Mouse (Mus musculus): ENCODE measurements around the gene Setd1a. TPM values are rescaled to one million over a fixed set of nuclear protein-coding genes. Genes with fewer than 3 reads are reported as not detected.

The Setd1a gene
- polyA plus RNA-seq, 1 experiment: 29.9 TPM

DNA sequence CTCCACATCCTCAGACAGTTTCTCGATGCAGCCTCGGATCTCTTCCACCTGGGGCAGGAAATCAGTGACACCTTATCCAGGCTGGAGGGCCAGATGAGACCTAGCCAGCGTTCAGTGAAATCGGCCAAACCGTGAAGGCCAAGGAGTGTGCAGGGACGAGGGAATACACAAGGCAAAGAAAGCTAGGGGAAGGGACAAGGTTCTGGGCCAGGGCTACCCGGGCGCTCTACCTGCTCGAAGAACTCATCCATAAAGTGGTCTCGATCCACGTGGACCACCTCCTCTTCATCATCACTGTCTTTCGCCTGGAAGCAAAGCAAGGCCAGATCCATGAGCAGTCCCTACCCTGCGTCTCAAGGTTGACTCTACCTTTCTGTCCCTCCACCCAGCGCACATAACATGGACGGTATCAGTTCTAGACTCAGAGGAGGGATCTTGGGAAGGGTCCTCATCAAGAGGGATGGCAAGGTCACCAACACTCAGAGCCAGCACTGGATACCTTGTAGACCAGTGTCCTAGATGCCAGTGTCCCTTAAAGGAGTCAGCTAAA lies 38.7 kb downstream of the Setd1a start:
- Histone ChIP-seq H3K4me3 (ENCODE audit: control insufficient read depth, insufficient read depth, low read length) (no peak overlapping the region), H3K27ac (ENCODE audit: control insufficient read depth, insufficient read depth, low read length) (no peak overlapping the region), H3K4me1 (replicated peaks; ENCODE audit: control insufficient read depth, insufficient read depth, low read length) (peaks cover 8% of the 10 kb centered on the region), H3K36me3 (ENCODE audit: control insufficient read depth, insufficient read depth, low read length) (no peaks in the 10 kb centered on the region), H3K27me3 (ENCODE audit: control insufficient read depth, insufficient read depth, low read length) (no peaks in the 10 kb centered on the region)
- DNase-seq: no peak
- TF ChIP-seq CTCF (IDR thresholded peaks at IDR 0.05; ENCODE audit: borderline replicate concordance, control insufficient read depth, extremely low read depth, insufficient read depth, low read length, poor library complexity): no peak
- TF ChIP-seq POLR2A (IDR thresholded peaks at IDR 0.05; ENCODE audit: control insufficient read depth, extremely low read depth, insufficient read depth, low read length, poor library complexity): no peak
- WGBS: 93% methylated on average over 15 of the region's 15 CpGs

DNA sequence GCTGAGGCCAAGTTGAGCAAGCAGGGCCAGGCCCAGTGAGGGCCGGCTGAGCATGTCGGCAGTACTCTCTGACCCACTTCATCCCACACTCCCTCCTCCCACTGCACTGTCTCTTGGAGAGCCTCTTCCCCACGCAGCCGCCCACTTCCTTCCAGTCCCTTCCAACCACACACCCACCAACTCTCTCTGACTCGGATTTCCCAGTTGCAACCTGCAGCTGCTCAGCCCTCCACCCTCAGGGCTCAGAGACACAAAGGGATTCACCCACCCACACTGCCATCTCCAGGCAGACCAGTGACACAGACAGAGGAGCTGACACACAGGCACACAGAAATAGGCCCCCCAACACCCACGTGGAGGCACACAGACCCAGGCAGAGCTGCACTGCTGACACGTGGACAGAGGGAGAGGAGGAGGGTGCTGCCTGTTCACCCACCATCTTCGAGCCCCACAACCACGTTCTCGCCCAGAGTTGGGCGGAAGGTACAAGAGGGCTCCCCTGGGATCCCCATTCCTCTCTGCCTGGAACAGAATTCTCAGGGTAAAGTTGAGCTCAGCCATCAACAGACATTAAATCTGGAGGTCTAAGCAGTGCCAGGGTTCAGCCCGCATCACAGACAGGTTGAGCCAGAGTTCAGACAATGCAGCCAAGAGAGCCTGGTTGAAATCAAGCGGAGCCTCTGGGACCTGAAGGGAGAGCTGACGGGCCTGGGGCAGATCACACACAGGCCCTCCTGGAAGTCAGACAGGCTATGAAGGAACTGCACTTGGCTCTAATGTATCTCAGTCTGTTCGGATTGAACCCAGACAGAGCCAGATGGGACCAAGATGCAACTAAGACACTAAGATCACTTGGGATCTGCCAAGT lies 39.7 kb downstream of the Setd1a start:
- Histone ChIP-seq H3K27me3 (ENCODE audit: control insufficient read depth, insufficient read depth, low read length) (no peaks in the 10 kb centered on the region), H3K27ac (ENCODE audit: control insufficient read depth, insufficient read depth, low read length) (no peak overlapping the region), H3K4me1 (replicated peaks; ENCODE audit: control insufficient read depth, insufficient read depth, low read length) (peaks cover 10% of the 10 kb centered on the region), H3K4me3 (ENCODE audit: control insufficient read depth, insufficient read depth, low read length) (no peak overlapping the region), H3K36me3 (ENCODE audit: control insufficient read depth, insufficient read depth, low read length) (no peaks in the 10 kb centered on the region)
- DNase-seq: peak; percentile 54
- 38% methylated on average over 15 of the region's 15 CpGs for WGBS
- TF ChIP-seq CTCF (IDR thresholded peaks at IDR 0.05; ENCODE audit: borderline replicate concordance, control insufficient read depth, extremely low read depth, insufficient read depth, low read length, poor library complexity): peak; percentile 21; the same call in 1 of the 2 replicates
- no peak for TF ChIP-seq POLR2A (IDR thresholded peaks at IDR 0.05; ENCODE audit: control insufficient read depth, extremely low read depth, insufficient read depth, low read length, poor library complexity)

DNA sequence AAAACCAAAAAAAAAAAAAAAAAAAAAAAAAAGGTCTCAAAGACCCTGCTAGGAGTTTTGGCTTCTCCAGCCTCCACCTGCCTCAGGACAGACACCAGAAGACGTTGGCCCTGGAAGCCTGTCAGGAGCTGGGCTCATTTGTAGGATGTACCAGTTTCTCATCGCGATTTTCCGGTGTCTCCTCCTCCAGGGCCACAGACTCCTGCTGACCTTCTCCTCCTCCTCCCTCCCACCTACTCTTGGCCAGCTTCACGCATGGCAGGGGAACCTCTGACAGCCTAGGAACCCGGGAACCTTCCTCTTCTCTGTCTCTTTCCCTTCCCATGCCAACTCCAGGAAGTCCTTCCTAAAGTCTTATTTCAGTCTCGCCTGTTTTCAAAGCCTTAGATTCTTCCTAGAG lies 40.6 kb downstream of the Setd1a start:
- no peak overlapping the region for H3K4me3 ChIP-seq (ENCODE audit: control insufficient read depth, insufficient read depth, low read length)
- H3K27me3 ChIP-seq (ENCODE audit: control insufficient read depth, insufficient read depth, low read length): no peaks in the 10 kb centered on the region
- WGBS: 95% methylated on average over 7 of the region's 7 CpGs
- TF ChIP-seq POLR2A (IDR thresholded peaks at IDR 0.05; ENCODE audit: control insufficient read depth, extremely low read depth, insufficient read depth, low read length, poor library complexity): no peak
- no peak for TF ChIP-seq CTCF (IDR thresholded peaks at IDR 0.05; ENCODE audit: borderline replicate concordance, control insufficient read depth, extremely low read depth, insufficient read depth, low read length, poor library complexity)
- H3K27ac ChIP-seq (ENCODE audit: control insufficient read depth, insufficient read depth, low read length): no peak overlapping the region
- DNase-seq: no peak
- H3K4me1 ChIP-seq (replicated peaks; ENCODE audit: control insufficient read depth, insufficient read depth, low read length): peaks cover 10% of the 10 kb centered on the region
- H3K36me3 ChIP-seq (ENCODE audit: control insufficient read depth, insufficient read depth, low read length): no peaks in the 10 kb centered on the region

- Histone ChIP-seq H3K4me3 (ENCODE audit: control insufficient read depth, insufficient read depth, low read length) (no peak overlapping the region), H3K36me3 (ENCODE audit: control insufficient read depth, insufficient read depth, low read length) (no peaks in the 10 kb centered on the region), H3K4me1 (replicated peaks; ENCODE audit: control insufficient read depth, insufficient read depth, low read length) (peaks cover 10% of the 10 kb centered on the region), H3K27ac (ENCODE audit: control insufficient read depth, insufficient read depth, low read length) (no peak overlapping the region), H3K27me3 (ENCODE audit: control insufficient read depth, insufficient read depth, low read length) (no peaks in the 10 kb centered on the region)
- no peak for DNase-seq
- TF ChIP-seq CTCF (IDR thresholded peaks at IDR 0.05; ENCODE audit: borderline replicate concordance, control insufficient read depth, extremely low read depth, insufficient read depth, low read length, poor library complexity): no peak
- TF ChIP-seq POLR2A (IDR thresholded peaks at IDR 0.05; ENCODE audit: control insufficient read depth, extremely low read depth, insufficient read depth, low read length, poor library complexity): no peak
- WGBS: 94% methylated on average over 5 of the region's 5 CpGs
Measured at GRCm38 (mm10) chr7:127817776-127818175, 41.3 kb downstream of the Setd1a start.

GRCm38 (mm10) chr7:127820836-127821509 lies 44.5 kb downstream of the Setd1a start:
- no peaks in the 10 kb centered on the region for H3K36me3 ChIP-seq (ENCODE audit: control insufficient read depth, insufficient read depth, low read length)
- 47% methylated on average over 13 of the region's 13 CpGs for WGBS
- TF ChIP-seq POLR2A (IDR thresholded peaks at IDR 0.05; ENCODE audit: control insufficient read depth, extremely low read depth, insufficient read depth, low read length, poor library complexity) (no peak), CTCF (IDR thresholded peaks at IDR 0.05; ENCODE audit: borderline replicate concordance, control insufficient read depth, extremely low read depth, insufficient read depth, low read length, poor library complexity) (no peak)
- H3K4me1 ChIP-seq (replicated peaks; ENCODE audit: control insufficient read depth, insufficient read depth, low read length): peaks cover 6% of the 10 kb centered on the region
- no peak for DNase-seq
- no peak overlapping the region for H3K27ac ChIP-seq (ENCODE audit: control insufficient read depth, insufficient read depth, low read length)
- no peaks in the 10 kb centered on the region for H3K27me3 ChIP-seq (ENCODE audit: control insufficient read depth, insufficient read depth, low read length)
- H3K4me3 ChIP-seq (ENCODE audit: control insufficient read depth, insufficient read depth, low read length): no peak overlapping the region

GRCm38 (mm10) chr7:127822494-127822893 lies 46.0 kb downstream of the Setd1a start:
- H3K27me3 ChIP-seq (ENCODE audit: control insufficient read depth, insufficient read depth, low read length): no peaks in the 10 kb centered on the region
- no peak overlapping the region for H3K27ac ChIP-seq (ENCODE audit: control insufficient read depth, insufficient read depth, low read length)
- H3K36me3 ChIP-seq (ENCODE audit: control insufficient read depth, insufficient read depth, low read length): no peaks in the 10 kb centered on the region
- H3K4me3 ChIP-seq (ENCODE audit: control insufficient read depth, insufficient read depth, low read length): no peak overlapping the region
- DNase-seq: no peak
- H3K4me1 ChIP-seq (replicated peaks; ENCODE audit: control insufficient read depth, insufficient read depth, low read length): 0 out of 2 replicates have a peak, but pooled peaks cover 2% of the 10 kb centered on the region
- TF ChIP-seq POLR2A (IDR thresholded peaks at IDR 0.05; ENCODE audit: control insufficient read depth, extremely low read depth, insufficient read depth, low read length, poor library complexity) (no peak), CTCF (IDR thresholded peaks at IDR 0.05; ENCODE audit: borderline replicate concordance, control insufficient read depth, extremely low read depth, insufficient read depth, low read length, poor library complexity) (no peak)
- WGBS: 70% methylated on average over 3 of the region's 3 CpGs

Data from thymus, adult 2 months (tissue).